Mouse (Mus musculus) lung, embryonic 14.5 days (tissue): ENCODE measurements at regions not wholly inside any gene's neighbourhood (a gene's known extent, or its start where the extent isn't known, plus 50 kb on each side); places are given as distances from the start of the nearest gene placed in this dataset.

Experiments used
- ATAC-seq: fragments of 200-750 bp; cut with Nextera tagmentation; 2 replicates; pipeline ENCODE4 v1.8.0; 2017; ENCODE audit warnings: mild to moderate bottlenecking, moderate TSS enrichment, moderate library complexity; ENCODE audit not compliant: insufficient read depth
- DNase-seq: peaks from one replicate; pipeline ENCODE4 v3.0.0-alpha.2; 2015
- H3K27ac ChIP-seq: fragments of 300-500 bp; sonication (generic); 2 replicates; pipeline ENCODE4 v1.5.1; 2014; ENCODE audit warnings: low read depth, mild to moderate bottlenecking, moderate library complexity
- H3K27me3 ChIP-seq: fragments of 300-500 bp; sonication (generic); 2 replicates; pipeline ENCODE4 v1.6.1; 2014; ENCODE audit warnings: low read length, control low read depth; ENCODE audit not compliant: insufficient read depth
- H3K36me3 ChIP-seq: fragments of 300-500 bp; sonication (generic); 2 replicates; pipeline ENCODE4 v1.6.1; 2014; ENCODE audit warnings: control low read depth; ENCODE audit not compliant: insufficient read depth
- H3K4me1 ChIP-seq: fragments of 300-500 bp; sonication (generic); 2 replicates; pipeline ENCODE4 v1.6.1; 2014; ENCODE audit warnings: antibody characterized with exemption, control low read depth; ENCODE audit not compliant: insufficient read depth
- H3K4me2 ChIP-seq: fragments of 300-500 bp; sonication (generic); 2 replicates; pipeline ENCODE4 v1.6.1; 2014; ENCODE audit warnings: mild to moderate bottlenecking
- H3K4me3 ChIP-seq: fragments of 300-500 bp; sonication (generic); 2 replicates; pipeline ENCODE4 v1.5.1; 2014; ENCODE audit warnings: low read depth, low read length
- H3K9ac ChIP-seq: fragments of 300-500 bp; sonication (generic); 2 replicates; pipeline ENCODE4 v1.6.1; 2014
- H3K9me3 ChIP-seq: fragments of 300-500 bp; sonication (generic); 2 replicates; pipeline ENCODE4 v1.6.1; 2016; ENCODE audit warnings: low read depth, low read length, control low read depth
- CTCF ChIP-seq: IDR thresholded peaks from 2 replicates; pipeline ENCODE4 v1.5.1; 2016; ENCODE audit warnings: antibody characterized with exemption, low read depth
- WGBS: fragments of 180-500 bp; shearing (Covaris S2); extraction: QIAGEN DNeasy Blood & Tissue Kit; methylation state at CpG from one replicate; pipeline ENCODE4 v1.1.7; 2014; 5-methylcytosine and 5-hydroxymethylcytosine counted together

- no peaks in the 10 kb centered on the region for H3K9me3 ChIP-seq
- peak; percentile 82 for DNase-seq
- H3K9ac ChIP-seq = peak overlapping the region; percentile 27
- peak overlapping the region; percentile 56 for H3K4me2 ChIP-seq
- H3K27me3 ChIP-seq = no peaks in the 10 kb centered on the region
- ATAC-seq = peak; percentile 26; the same call in 1 of the 2 replicates
- peaks cover 9% of the 10 kb centered on the region; the same call in 1 of the 2 replicates for H3K4me1 ChIP-seq
- TF ChIP-seq CTCF = no peak
- WGBS = 19% methylated on average over 27 of the region's 27 CpGs
- peak overlapping the region; percentile 13; the same call in 1 of the 2 replicates for H3K4me3 ChIP-seq
- no peaks in the 10 kb centered on the region for H3K36me3 ChIP-seq
- H3K27ac ChIP-seq = no peak overlapping the region
These were observed 49.7 kb upstream of the Hnrnpa3 start for GRCm38 (mm10) chr2:75609150-75609946.
